Mouse (Mus musculus) spleen, adult 12 weeks (tissue): Measurements from ENCODE around the gene Fam208b.
A peak's percentile ranks its signal among the peaks of the same experiment; 100 is the strongest.
"Not testable (repeated sequence)": the region's sequence is repeated elsewhere in the genome, so short reads cannot be mapped to it uniquely, and the experiment has no call there.

Experiments used
- DNase-seq: peaks from one replicate; pipeline ENCODE4 v3.0.0; 2022; ENCODE audit warnings: low spot score

The Fam208b gene

GRCm38 (mm10) chr13:3563130-3563529 lies 47.8 kb downstream of the Fam208b start:
- no peak for DNase-seq

- DNase-seq: no peak
Measured at GRCm38 (mm10) chr13:3547856-3548255, 63.1 kb downstream of the Fam208b start.

GRCm38 (mm10) chr13:3547410-3547809 lies 63.5 kb downstream of the Fam208b start:
- DNase-seq: no peak

- no peak for DNase-seq
Measured at GRCm38 (mm10) chr13:3544925-3545324, 66.0 kb downstream of the Fam208b start.

GRCm38 (mm10) chr13:3544077-3544874 lies 66.6 kb downstream of the Fam208b start:
- DNase-seq: no peak

- no peak for DNase-seq
Measured at GRCm38 (mm10) chr13:3541159-3541782, 69.6 kb downstream of the Fam208b start.

- DNase-seq: no peak
Measured at GRCm38 (mm10) chr13:3540166-3540565, 70.7 kb downstream of the Fam208b start.

GRCm38 (mm10) chr13:3538969-3539562 lies 71.8 kb downstream of the Fam208b start:
- no peak for DNase-seq

GRCm38 (mm10) chr13:3538223-3538968 lies 72.5 kb downstream of the Fam208b start:
- no peak for DNase-seq

GRCm38 (mm10) chr13:3537594-3538222 lies 73.2 kb downstream of the Fam208b start, which contains the start of gene Gdi2:
TSS of gene Gdi2 (plus strand) at chr13:3538063.
- DNase-seq: peak; percentile 85

GRCm38 (mm10) chr13:3534146-3534545 lies 76.8 kb downstream of the Fam208b start:
- no peak for DNase-seq

- DNase-seq: no peak
Measured at GRCm38 (mm10) chr13:3532451-3532850, 78.5 kb downstream of the Fam208b start.

- no peak for DNase-seq
Measured at GRCm38 (mm10) chr13:3531692-3532320, 79.1 kb downstream of the Fam208b start.

- DNase-seq: not testable (repeated sequence)
Measured at GRCm38 (mm10) chr13:3531176-3531575, 79.7 kb downstream of the Fam208b start.

- DNase-seq: no peak
Measured at GRCm38 (mm10) chr13:3530451-3530850, 80.5 kb downstream of the Fam208b start.

GRCm38 (mm10) chr13:3526328-3526727 lies 84.6 kb downstream of the Fam208b start:
- DNase-seq: peak; percentile 33

GRCm38 (mm10) chr13:3525611-3526051 lies 85.3 kb downstream of the Fam208b start:
- no peak for DNase-seq

- DNase-seq: no peak
Measured at GRCm38 (mm10) chr13:3523946-3524345, 87.0 kb downstream of the Fam208b start.

GRCm38 (mm10) chr13:3523459-3523858 lies 87.4 kb downstream of the Fam208b start:
- DNase-seq: no peak

- DNase-seq: not testable (repeated sequence)
Measured at GRCm38 (mm10) chr13:3519994-3520393, 90.9 kb downstream of the Fam208b start.

- not testable (repeated sequence) for DNase-seq
Measured at GRCm38 (mm10) chr13:3519357-3519756, 91.6 kb downstream of the Fam208b start.
